Mouse (Mus musculus): ENCODE results near the gene Pla2g5. TPM values are rescaled to one million over a fixed set of nuclear protein-coding genes. Genes with fewer than 3 reads are reported as not detected.

The Pla2g5 gene
- polyA plus RNA-seq, 1 experiment from 2014 or later = 1.4 TPM

DNA sequence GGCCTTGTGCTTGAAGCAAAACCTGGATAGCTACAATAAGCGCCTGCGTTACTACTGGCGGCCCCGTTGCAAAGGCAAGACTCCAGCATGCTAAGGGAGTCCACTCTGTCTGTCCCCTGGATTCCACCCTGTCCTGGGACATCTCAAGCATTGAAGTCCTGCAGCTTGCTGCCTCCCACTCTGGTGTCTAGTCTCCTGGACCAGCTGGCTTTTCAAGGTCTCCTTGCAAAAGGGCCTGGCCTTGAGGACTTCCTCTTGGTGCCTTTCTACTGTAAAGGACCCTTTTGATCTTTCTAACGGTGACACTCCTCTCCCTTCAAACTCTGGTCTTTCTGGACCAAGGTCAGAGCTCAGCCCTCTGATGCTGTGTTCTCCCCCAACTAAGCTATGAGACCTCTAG, 83.0 kb downstream of the Pla2g5 start:
- ATAC-seq (no peak), DNase-seq (ENCODE audit: low read depth, low spot score) (no peak)
- H3K27me3 ChIP-seq = peaks cover 6% of the 10 kb centered on the region
- no peak for TF ChIP-seq CTCF (IDR thresholded peaks at IDR 0.05)
- ChIA-PET CTCF (no interaction called here), POLR2A (interaction anchor here (0.6 kb wide), 1 partner anchor 78 kb away, joined by 3 read pairs; no protein-coding TSS in a partner anchor)
- in situ Hi-C loops (cut with MboI; ENCODE audit: low pct_unique_long_range_greater_than_20kb) = no loop called here

DNA sequence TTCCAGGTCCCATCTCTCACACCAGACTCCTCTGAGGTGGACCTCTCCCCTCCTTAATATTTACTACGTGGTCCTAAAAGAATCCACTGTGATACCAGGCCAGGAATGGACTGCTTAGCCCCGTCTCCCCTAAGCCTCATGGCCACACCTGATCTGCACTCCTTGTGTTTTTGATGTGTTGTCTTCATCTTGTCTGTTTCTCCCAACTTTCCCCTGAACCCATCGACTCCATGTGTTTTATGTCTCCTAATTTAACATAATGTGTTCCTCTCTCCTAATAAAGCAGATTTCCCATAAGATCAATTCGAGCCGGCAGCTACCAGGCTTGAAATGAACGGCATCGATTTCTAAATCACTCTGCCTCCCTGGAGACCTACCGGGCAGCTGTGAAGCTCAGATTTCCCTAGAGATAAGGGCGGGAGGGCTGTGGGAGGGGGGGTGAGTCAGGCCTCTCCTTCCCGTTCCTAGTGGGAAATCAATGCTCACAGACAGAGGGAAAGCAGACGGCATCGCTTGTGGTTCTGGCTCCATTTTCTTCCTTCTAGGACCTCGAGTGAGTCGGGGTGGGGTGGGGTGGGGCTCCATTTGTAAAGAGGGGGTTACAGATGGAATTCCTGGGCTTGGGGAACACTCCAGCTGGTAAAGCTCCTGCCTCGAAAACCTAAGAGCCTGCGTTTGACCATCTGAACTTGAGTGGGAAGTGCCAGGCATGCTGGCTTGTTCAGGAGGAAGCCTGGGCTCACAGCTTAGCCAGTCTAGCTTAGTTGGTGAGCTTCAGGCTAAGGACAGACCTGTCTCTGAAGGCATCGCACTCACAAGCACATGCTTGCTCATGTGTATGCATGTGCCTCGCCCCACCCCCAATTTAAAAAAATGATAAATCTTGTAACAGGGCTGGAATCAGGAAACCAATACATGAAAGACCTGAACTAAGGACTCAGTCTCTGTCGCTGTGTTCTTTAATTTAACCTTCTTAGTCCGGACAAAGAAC, 85.6 kb downstream of the Pla2g5 start:
- POLR2A ChIA-PET = no interaction called here

DNA sequence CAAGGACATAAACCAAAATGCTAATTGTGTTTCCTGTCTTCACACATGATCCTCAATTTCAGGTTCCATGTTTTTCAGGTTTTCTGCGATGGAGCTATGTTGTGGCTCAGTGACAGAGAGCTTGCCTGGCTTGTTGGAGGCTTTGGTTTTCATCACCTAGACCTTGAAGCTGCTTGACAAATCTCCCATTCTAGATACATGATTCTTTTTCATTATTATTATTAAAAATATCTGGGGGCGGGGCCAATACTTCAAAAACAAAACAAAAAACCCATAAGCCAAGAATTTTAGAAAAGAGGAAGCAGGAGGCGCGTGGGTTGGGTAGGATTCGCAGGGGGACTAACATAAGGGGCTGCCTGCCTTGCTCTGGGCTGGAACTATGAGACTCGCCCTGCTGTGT, 87.8 kb downstream of the Pla2g5 start, which contains the start of gene Pla2g2d:
Pla2g2d (plus strand) TSS at position 301 of the 400 bp plus-strand sequence.
- ChIA-PET CTCF (no interaction called here), POLR2A (no interaction called here)
- TF ChIP-seq CTCF (IDR thresholded peaks at IDR 0.05) = no peak
- ATAC-seq (no peak), DNase-seq (ENCODE audit: low read depth, low spot score) (no peak)
- H3K27me3 ChIP-seq = peaks cover 6% of the 10 kb centered on the region
- in situ Hi-C loops (cut with MboI; ENCODE audit: low pct_unique_long_range_greater_than_20kb) = no loop called here

More for the DNA sequence above, 85.6 kb downstream of the Pla2g5 start:
- TF ChIP-seq CTCF (IDR thresholded peaks at IDR 0.05) = no peak
- CTCF ChIA-PET = no interaction called here
- ATAC-seq (no peak), DNase-seq (ENCODE audit: low read depth, low spot score) (no peak)
- H3K27me3 ChIP-seq = peaks cover 6% of the 10 kb centered on the region
- in situ Hi-C loops (cut with MboI; ENCODE audit: low pct_unique_long_range_greater_than_20kb) = no loop called here

DNA sequence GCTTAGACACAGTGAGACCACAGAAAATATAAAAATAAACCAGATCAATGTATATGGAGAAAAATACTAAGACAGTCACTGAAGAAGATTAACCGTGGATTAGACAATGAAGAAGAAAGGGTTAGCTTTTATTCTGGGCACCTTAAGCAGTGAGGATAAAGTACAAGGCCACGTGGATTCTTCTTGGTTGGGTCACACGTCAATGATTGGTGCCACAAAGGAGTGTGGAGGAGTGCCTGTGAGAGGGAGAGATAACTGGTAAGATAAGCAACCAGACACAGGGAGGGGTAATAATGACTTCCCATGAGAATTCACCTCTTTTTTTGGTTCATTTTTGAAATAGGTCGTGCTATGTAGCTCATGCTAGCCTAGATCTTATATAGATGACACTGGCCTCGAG, 90.9 kb downstream of the Pla2g5 start:
- no peaks in the 10 kb centered on the region for H3K27me3 ChIP-seq
- ChIA-PET POLR2A (no interaction called here), CTCF (no interaction called here)
- DNase-seq (ENCODE audit: low read depth, low spot score) = no peak
- TF ChIP-seq CTCF (IDR thresholded peaks at IDR 0.05) = no peak
- in situ Hi-C loops (cut with MboI; ENCODE audit: low pct_unique_long_range_greater_than_20kb) = no loop called here
- ATAC-seq = no peak

DNA sequence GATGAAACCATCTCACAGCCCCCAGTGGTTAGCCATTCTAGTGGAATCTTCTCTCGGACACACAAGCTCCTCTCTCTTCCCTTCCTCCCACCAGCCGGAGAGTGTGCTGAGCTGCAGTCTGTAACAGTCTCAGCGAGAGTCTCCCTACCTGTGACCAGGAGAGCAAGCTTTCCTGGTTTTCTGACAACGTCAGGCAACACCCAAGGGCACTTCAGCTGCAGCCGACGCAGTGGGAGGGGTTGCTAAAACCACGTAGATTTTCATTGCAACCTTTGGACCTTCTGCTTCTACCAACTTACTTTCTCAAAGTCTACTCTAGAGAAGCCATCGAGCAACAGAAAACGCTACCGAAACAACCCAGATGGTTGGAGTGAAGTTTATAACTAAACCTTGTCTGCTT, 91.3 kb downstream of the Pla2g5 start:
- ATAC-seq (no peak), DNase-seq (ENCODE audit: low read depth, low spot score) (no peak)
- TF ChIP-seq CTCF (IDR thresholded peaks at IDR 0.05) = no peak
- H3K27me3 ChIP-seq = no peaks in the 10 kb centered on the region
- ChIA-PET POLR2A (no interaction called here), CTCF (interaction anchor here (0.9 kb wide), 1 partner anchor 325 kb away, joined by 3 read pairs; no protein-coding TSS in a partner anchor)
- in situ Hi-C loops (cut with MboI; ENCODE audit: low pct_unique_long_range_greater_than_20kb) = no loop called here

DNA sequence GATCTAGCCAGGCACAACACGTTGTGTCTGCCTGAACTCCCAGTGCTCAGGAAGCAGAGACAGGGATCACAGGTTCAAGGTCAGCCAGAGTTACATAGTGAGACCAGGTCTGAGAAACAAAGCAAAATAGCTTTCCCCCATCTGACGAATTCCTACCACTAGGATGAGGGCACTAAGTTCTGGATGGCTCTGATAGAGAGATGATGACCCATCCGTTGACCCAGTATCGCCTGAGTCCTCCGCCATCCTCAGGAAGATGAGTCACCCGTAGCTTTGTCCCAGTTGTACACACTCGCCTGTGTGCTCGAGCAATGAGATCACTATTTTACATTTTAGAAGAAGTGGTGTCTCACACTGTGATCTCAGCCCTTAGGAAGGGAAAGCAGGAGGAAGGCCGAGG, 101.0 kb downstream of the Pla2g5 start:
- DNase-seq (ENCODE audit: low read depth, low spot score) (no peak), ATAC-seq (no peak)
- ChIA-PET CTCF (no interaction called here), POLR2A (no interaction called here)
- no peak for TF ChIP-seq CTCF (IDR thresholded peaks at IDR 0.05)
- peaks cover 4% of the 10 kb centered on the region for H3K27me3 ChIP-seq
- in situ Hi-C loops (cut with MboI; ENCODE audit: low pct_unique_long_range_greater_than_20kb) = no loop called here

DNA sequence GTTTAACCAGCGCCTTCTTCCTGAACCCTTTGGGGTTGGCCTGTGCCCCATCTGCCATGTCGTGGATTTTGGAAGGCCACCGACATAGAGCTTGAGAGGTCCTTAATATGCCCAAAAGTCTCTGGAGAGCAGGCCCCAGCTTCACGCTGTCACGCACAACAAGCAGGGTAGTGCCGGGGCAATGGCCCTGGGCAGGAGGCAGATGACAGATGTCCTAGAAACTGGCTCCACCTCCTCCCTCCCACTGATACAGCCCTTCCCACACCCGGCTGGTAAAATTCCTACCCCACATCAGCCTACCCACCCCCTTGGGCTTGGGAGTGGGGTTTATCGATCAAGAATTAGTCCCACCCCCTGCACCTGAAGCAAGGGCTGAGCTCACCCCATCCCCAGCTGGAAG, 105.9 kb downstream of the Pla2g5 start, which contains the start of gene Pla2g2f:
Pla2g2f (minus strand) TSS at position 211 of the 400 bp plus-strand sequence.
- ChIA-PET CTCF (no interaction called here), POLR2A (no interaction called here)
- no peak for TF ChIP-seq CTCF (IDR thresholded peaks at IDR 0.05)
- no peaks in the 10 kb centered on the region for H3K27me3 ChIP-seq
- in situ Hi-C loops (cut with MboI; ENCODE audit: low pct_unique_long_range_greater_than_20kb) = no loop called here
- DNase-seq (ENCODE audit: low read depth, low spot score) (no peak), ATAC-seq (no peak)

DNA sequence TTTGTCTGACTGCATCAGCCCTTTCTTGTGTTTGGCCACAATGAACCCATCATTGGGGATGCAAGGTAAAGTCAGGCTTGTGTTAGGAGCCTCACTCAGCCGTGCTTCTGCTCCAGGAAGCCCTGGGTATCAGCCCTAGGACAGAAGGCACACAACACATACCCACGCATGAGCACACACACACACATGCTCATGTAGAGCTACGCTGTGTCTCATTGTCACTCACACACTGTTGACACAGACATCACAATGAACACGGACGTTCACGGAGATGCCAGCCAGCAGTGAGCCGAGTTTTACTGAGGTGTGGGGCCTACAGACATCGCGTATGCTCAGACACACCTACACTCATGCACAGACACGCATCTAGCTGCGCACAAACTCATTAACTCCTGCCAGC, 107.3 kb downstream of the Pla2g5 start:
- POLR2A ChIA-PET = no interaction called here
- ATAC-seq = no peak
- TF ChIP-seq CTCF (IDR thresholded peaks at IDR 0.05) = no peak
- in situ Hi-C loops (cut with MboI; ENCODE audit: low pct_unique_long_range_greater_than_20kb) = no loop called here
- DNase-seq (ENCODE audit: low read depth, low spot score) = no peak
- H3K27me3 ChIP-seq = no peaks in the 10 kb centered on the region
- CTCF ChIA-PET = interaction anchor here (1.0 kb wide), 1 partner anchor 95 kb away, joined by 3 read pairs; no protein-coding TSS in a partner anchor

DNA sequence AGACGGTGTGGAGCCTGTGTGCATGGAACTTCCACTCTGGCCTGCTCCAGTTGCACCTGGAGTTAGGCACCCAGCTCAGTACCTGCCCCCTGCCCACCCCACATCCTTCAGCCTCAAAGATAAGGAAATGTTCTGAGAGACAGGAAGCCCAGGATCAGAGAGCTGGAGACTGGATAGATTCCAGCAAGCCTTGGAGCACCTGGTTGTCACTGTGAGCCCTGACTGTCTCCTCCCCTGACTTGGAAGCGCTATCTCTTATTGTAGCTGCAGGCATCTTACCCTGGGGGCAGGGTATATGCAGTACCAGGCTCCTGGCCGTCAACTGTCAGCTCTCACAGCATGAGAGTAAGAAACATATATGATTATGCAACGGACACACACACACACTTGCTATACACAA, 107.8 kb downstream of the Pla2g5 start:
- ChIA-PET CTCF (no interaction called here), POLR2A (no interaction called here)
- ATAC-seq (no peak), DNase-seq (ENCODE audit: low read depth, low spot score) (no peak)
- TF ChIP-seq CTCF (IDR thresholded peaks at IDR 0.05) = no peak
- in situ Hi-C loops (cut with MboI; ENCODE audit: low pct_unique_long_range_greater_than_20kb) = no loop called here
- no peaks in the 10 kb centered on the region for H3K27me3 ChIP-seq

DNA sequence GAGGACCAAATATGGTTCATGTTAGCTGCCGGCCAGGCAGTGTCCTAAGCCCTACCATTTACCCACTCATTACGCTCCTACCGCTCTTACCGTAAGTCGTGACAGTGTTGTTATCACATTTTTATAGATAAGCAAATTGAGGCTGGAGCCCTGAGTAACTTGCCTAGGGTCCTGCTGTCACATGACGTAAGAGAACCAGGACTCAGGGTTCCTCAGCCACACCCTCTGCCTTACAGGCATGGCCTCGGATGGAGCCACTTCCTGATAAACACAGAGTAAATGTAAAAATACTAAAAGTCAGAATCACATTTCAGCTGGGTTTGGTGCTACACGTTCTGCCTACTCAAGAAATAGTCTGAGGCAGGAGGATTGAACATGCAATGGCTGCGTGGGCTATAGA, 108.8 kb downstream of the Pla2g5 start:
- H3K27me3 ChIP-seq = no peaks in the 10 kb centered on the region
- in situ Hi-C loops (cut with MboI; ENCODE audit: low pct_unique_long_range_greater_than_20kb) = no loop called here
- ChIA-PET POLR2A (no interaction called here), CTCF (no interaction called here)
- ATAC-seq = no peak
- no peak for DNase-seq (ENCODE audit: low read depth, low spot score)
- no peak for TF ChIP-seq CTCF (IDR thresholded peaks at IDR 0.05)

DNA sequence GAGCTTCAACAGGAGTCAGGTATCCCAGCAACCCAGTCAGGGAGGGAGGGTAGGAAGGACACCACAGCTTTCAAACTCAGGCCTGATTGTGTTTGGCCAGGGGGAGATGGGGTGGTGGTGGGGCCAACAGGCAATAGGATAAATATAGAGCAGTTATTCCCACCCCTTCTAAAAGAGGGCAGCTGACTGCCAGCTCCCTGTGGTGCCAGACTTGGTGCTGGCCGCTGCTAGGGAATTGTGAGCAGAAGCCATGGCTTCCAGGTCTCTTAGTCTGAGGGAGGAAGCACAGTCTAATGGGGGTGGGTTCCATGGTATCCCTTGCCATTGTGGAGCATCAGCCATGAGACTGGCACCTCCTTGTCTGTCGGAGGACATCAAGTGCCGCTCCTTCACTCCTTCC, 109.7 kb downstream of the Pla2g5 start:
- CTCF ChIA-PET = no interaction called here
- H3K27me3 ChIP-seq = no peaks in the 10 kb centered on the region
- no peak for TF ChIP-seq CTCF (IDR thresholded peaks at IDR 0.05)
- in situ Hi-C loops (cut with MboI; ENCODE audit: low pct_unique_long_range_greater_than_20kb) = no loop called here
- no peak for ATAC-seq
- POLR2A ChIA-PET = no interaction called here
- no peak for DNase-seq (ENCODE audit: low read depth, low spot score)
